Mouse (Mus musculus): ENCODE data around the gene Coro1c.

GRCm38 (mm10) chr5:113827991-113828411 lies 80.6 kb downstream of the Coro1c start:
- no peak for TF ChIP-seq GATA1 (IDR thresholded peaks at IDR 0.05; ENCODE audit: low read length)
- TF ChIP-seq TAL1 (IDR thresholded peaks at IDR 0.05; ENCODE audit: low read length): no peak
